Mouse (Mus musculus) left cerebral cortex, postnatal 10 days (tissue): ENCODE measurements around the gene Luzp1. TPM values are rescaled to one million over a fixed set of nuclear protein-coding genes. Genes with fewer than 3 reads are reported as not detected.

Source experiments
- DNase-seq, 2 experiments: peaks; one replicate each; pipeline ENCODE4 v3.0.0; 2021 to 2022; ENCODE audit warnings: low spot score in 2 of 2, mixed read lengths in 1 of 2; ENCODE audit errors: extremely low spot score in 1 of 2
- intact Hi-C: fragments of 180-260 bp; cut with DNase I; formaldehyde crosslinking; loops from one replicate; pipeline ENCODE4 v1.15.1; 2025
- total RNA-seq, 2 experiments: library from RNA; stranded (reverse); gene quantifications; 2 replicates each; pipeline ENCODE4 v1.2.3; 2021

Gene Luzp1
- 10 to 100 TPM; 40.0 to 42.6 TPM for total RNA-seq

GRCm38 (mm10) chr4:136469371-136469903, at the start of gene Luzp1:
Gene Luzp1 (plus strand): TSS chr4:136469761.
- peak; percentile 90 to 92 for DNase-seq
- intact Hi-C loops, result no loop called here

DNA sequence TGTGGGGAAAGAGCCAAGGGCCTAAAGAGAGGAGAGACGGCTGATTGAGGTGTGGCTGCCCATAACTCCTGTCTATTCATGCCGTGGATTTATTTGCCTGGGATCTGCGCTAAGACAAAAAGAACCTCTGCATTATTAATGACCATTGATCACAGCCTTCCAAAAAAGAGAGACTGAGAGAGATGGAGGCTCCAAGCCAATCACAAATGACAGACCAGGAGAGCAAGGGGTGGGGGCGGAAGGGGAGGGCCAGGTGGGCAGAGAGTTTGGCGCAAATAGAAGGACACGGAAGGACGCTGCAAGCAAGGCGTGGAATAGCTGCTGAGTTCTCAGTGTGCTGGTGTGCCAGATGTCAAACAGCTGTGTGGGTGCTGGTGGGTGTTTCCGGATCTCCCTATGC, 46.3 kb upstream of the Luzp1 start, which contains the start of gene Htr1d:
Gene Htr1d, plus strand, starts transcription at position 301 of the 400 bp plus-strand sequence.
- DNase-seq, result no peak
- intact Hi-C loops, result no loop called here

GRCm38 (mm10) chr4:136424120-136424999, 45.2 kb upstream of the Luzp1 start:
- peak in 1 of 2 experiments; percentile 42 for DNase-seq
- intact Hi-C loops, result no loop called here

DNA sequence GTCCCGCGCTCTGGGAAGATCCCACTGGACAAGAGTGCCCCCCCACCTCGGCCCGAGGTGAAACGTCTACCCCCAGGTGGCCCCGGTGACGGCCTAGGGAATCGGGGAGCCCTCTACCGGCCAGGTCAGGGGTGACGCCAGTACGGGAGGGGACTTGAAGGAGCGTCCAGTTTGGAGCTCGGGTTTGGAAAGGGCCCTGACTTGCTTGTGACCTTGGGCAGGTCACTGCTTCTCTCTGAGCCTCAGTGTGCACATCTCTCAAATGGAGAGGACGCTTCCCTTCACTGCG, 44.6 kb upstream of the Luzp1 start:
- intact Hi-C loops, result no loop called here
- DNase-seq, result peak in 1 of 2 experiments; percentile 49

DNA sequence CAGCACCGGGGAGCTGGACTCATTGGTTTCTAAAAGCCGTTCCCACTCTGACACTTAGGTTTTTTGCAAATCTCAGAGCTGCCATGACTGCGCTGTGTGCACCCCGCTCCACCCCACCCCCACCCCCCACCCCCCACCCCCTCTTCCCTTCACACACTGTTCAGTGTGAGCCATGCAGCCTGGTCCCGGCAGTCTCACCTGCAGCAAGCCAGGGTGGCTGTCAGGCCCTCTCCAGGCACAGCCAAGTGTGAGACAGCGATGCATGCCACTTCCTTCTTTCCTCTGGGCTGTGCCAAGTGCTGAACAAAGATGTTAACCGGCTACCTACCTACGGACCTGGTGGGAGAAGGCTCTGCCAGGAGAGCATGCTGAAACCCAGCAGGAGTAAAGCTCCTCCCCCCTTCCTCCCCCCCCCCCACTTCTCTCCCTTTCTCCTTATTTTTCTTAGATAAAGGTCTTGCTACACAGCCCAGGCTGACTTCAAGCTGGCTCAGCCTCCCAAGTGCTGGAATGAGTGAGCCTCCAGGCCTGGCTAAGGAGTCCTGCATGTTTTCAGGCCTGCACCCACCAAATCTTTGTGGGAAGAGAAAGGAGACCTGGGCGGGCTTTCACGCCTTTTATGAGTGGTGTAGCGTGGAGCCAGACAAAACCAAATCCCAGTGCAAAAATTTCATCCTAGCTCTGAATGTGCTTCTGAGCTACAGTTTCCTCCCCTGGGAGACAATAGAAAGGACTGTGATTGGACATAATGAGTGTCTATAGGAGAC, 38.8 kb upstream of the Luzp1 start:
- intact Hi-C loops, result no loop called here
- no peak for DNase-seq

DNA sequence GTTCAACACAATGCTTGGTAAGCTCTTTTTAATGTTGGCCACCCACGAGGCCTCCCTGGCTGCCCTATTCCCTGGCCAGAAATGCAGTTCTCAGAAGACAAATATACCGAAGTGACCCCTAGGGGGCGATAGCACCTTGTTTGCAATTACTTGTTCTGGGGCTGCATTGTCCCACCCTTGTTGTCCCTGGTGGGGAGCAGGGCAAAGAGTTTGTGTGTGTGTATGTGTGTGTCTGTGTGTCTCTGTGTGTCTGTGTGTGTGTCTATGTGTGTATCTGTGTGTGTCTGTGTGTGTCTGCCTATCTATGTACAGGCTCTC, 38.2 kb upstream of the Luzp1 start:
- peak; percentile 32 to 70 for DNase-seq
- intact Hi-C loops, result no loop called here

DNA sequence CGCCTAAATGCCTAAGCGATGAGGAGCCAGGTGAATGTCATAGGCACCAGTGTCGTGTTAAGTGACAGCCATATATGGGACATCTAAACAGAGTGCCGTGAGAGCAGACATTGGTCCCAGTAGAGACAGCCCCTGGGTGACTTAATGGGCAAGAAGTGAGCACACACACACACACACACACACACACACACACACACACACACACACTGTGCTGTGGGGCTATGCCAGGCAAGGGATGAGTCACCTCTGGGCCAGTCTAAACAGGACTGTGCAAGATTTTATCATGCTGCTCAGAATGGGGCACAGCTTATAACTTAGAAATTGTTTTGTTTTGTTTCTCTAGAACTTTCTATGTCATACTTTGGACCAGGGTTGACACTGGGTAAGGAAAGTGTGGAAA, 35.5 kb upstream of the Luzp1 start:
- no peak for DNase-seq
- intact Hi-C loops, result no loop called here

GRCm38 (mm10) chr4:136439106-136439505, 30.5 kb upstream of the Luzp1 start:
- DNase-seq, result no peak
- intact Hi-C loops, result no loop called here

GRCm38 (mm10) chr4:136441354-136442043, 28.1 kb upstream of the Luzp1 start:
- no peak for DNase-seq
- intact Hi-C loops, result no loop called here

GRCm38 (mm10) chr4:136444561-136444960, 25.0 kb upstream of the Luzp1 start:
- DNase-seq, result no peak
- intact Hi-C loops, result no loop called here

DNA sequence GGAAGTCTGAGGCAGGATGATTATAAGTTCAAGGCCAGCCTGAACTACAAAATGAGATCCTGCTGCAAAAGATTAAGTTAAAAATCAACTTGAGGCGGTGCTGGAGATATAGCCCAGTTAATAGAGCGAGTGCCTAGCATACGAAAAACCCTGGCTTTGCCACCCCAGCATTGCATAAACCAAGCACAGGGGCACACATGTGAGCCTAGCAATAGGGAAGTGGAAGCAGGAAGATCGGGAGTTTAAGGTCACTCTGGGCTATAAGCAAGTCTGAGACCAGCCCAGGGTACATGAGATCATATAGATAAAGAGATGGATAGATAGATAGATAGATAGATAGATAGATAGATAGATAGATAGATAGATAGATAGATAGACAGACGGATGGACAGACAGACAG, 19.8 kb upstream of the Luzp1 start:
- no peak for DNase-seq
- intact Hi-C loops, result no loop called here

GRCm38 (mm10) chr4:136450271-136450670, 19.3 kb upstream of the Luzp1 start:
- intact Hi-C loops, result no loop called here
- no peak for DNase-seq

DNA sequence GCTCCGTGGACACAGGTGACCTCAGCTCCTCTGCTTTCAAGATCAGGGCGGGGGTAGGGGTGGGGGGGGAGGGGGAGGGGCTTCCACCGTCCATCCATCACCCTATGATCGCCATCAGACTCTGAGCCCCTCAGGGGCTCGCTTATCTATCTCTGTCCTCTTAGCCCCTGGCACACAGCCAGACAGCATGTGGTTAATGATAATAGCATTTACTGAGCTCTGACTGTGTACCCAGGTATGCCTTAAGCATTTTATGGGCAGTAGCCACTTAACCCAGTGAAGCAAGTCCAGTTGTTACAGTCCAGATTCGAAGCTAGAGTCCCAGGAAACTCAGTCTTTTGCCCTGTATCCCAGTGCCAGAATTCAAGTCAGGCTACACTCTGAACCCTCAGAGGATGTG, 18.0 kb upstream of the Luzp1 start:
- DNase-seq, result no peak
- intact Hi-C loops, result no loop called here

- intact Hi-C loops, result no loop called here
- no peak for DNase-seq
Measured at GRCm38 (mm10) chr4:136452286-136452685, 17.3 kb upstream of the Luzp1 start.

- intact Hi-C loops, result no loop called here
- DNase-seq, result no peak
Measured at GRCm38 (mm10) chr4:136452792-136453191, 16.8 kb upstream of the Luzp1 start.

- peak; percentile 76 to 80 for DNase-seq
- intact Hi-C loops, result loop anchor here (2.0 to 5.0 kb wide), 3 partner anchors 72 to 166 kb away; partner anchors contain the start of gene Kdm1a
Measured at GRCm38 (mm10) chr4:136454850-136455260, 14.7 kb upstream of the Luzp1 start.

DNA sequence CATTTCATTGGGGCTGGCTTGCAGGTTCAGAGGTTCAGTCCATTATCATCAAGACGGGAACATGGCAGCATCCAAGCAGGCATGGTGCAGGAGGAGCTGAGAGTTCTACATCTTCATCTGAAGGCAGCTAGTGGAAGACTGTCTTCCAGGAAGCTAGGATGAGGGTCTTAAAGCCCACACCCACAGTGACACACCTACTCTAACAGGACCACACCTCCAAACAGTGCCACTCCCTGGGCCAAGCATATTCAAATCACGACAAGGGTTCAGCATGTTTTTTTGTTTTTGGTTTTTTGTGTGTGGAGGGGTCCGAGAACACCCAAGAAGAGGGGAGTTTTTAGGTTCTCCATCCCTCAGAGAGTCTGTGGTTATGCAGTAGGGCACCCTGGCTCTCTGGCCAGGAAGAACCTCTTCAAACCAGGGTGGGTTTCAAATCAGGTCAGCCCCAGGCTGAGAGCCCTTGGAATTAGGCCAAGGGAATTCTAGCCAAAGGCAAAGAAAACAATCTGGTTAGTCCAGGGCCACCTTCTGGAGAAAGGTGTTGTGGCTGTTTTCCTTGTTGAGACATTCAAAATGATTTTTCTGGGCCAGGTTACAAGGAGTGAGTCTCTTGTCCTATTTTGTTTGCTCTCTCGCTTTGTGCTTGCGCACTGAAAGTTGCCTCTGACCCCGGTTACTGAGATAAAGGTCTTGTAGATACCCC, 12.9 kb upstream of the Luzp1 start:
- no peak for DNase-seq
- intact Hi-C loops, result loop anchor here (5.0 kb wide), 1 partner anchor 146 kb away; the partner anchor contains the start of gene Kdm1a

DNA sequence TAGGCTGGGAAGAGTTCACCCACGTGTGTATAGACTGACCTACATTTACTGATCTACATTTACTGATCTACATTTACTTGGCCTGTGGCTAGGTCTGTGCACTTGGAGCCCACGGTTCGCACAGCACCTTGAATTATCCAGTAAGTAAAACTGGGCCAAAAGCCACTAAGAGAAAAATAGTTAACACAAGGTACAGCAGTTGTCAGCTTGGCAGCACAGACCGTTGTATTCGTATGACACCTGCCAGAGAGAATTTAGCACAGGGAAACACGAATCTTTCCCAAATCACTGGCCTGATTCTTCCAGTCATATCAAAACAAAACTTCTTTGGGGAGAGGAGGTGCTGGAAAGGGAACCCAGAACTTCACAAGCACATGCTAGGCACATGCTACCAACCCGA, 11.3 kb upstream of the Luzp1 start:
- DNase-seq, result no peak
- intact Hi-C loops, result loop anchor here (5.0 kb wide), 1 partner anchor 144 kb away; the partner anchor contains the start of gene Kdm1a

GRCm38 (mm10) chr4:136459210-136459609, 10.4 kb upstream of the Luzp1 start:
- no peak for DNase-seq
- intact Hi-C loops, result loop anchor here (5.0 kb wide), 1 partner anchor 143 kb away; the partner anchor contains the start of gene Kdm1a
